Mouse (Mus musculus): ENCODE measurements at regions not wholly inside any gene's neighbourhood (a gene's known extent, or its start where the extent isn't known, plus 50 kb on each side); places are given as distances from the start of the nearest gene placed in this dataset.

- ATAC-seq (replicated peaks in 1 of 2; ENCODE audit: insufficient read depth in 1 of 2, low FRiP score in 2 of 2, low TSS enrichment in 1 of 2, low read depth in 1 of 2, poor library complexity in 2 of 2, severe bottlenecking in 2 of 2) = no peak
Measured at GRCm38 (mm10) chr7:71289702-71290101, 61.6 kb downstream of the Gm10295 start.

GRCm38 (mm10) chr7:71289266-71289665 lies 62.0 kb downstream of the Gm10295 start:
- no peak for ATAC-seq (replicated peaks in 1 of 2; ENCODE audit: insufficient read depth in 1 of 2, low FRiP score in 2 of 2, low TSS enrichment in 1 of 2, low read depth in 1 of 2, poor library complexity in 2 of 2, severe bottlenecking in 2 of 2)

- no peak for ATAC-seq (replicated peaks in 1 of 2; ENCODE audit: insufficient read depth in 1 of 2, low FRiP score in 2 of 2, low TSS enrichment in 1 of 2, low read depth in 1 of 2, poor library complexity in 2 of 2, severe bottlenecking in 2 of 2)
Measured at GRCm38 (mm10) chr7:71287441-71287840, 63.8 kb downstream of the Gm10295 start.

GRCm38 (mm10) chr7:71284246-71284645 lies 67.0 kb downstream of the Gm10295 start:
- no peak for ATAC-seq (replicated peaks in 1 of 2; ENCODE audit: insufficient read depth in 1 of 2, low FRiP score in 2 of 2, low TSS enrichment in 1 of 2, low read depth in 1 of 2, poor library complexity in 2 of 2, severe bottlenecking in 2 of 2)

- peak; percentile 42 to 56; a peak in 3 of 4 replicates for ATAC-seq (replicated peaks in 1 of 2; ENCODE audit: insufficient read depth in 1 of 2, low FRiP score in 2 of 2, low TSS enrichment in 1 of 2, low read depth in 1 of 2, poor library complexity in 2 of 2, severe bottlenecking in 2 of 2)
Measured at GRCm38 (mm10) chr7:71283419-71283818, 67.9 kb downstream of the Gm10295 start.

GRCm38 (mm10) chr7:71266101-71266500 lies 85.2 kb downstream of the Gm10295 start:
- ATAC-seq (replicated peaks in 1 of 2; ENCODE audit: insufficient read depth in 1 of 2, low FRiP score in 2 of 2, low TSS enrichment in 1 of 2, low read depth in 1 of 2, poor library complexity in 2 of 2, severe bottlenecking in 2 of 2) = no peak

- no peak for ATAC-seq (replicated peaks in 1 of 2; ENCODE audit: insufficient read depth in 1 of 2, low FRiP score in 2 of 2, low TSS enrichment in 1 of 2, low read depth in 1 of 2, poor library complexity in 2 of 2, severe bottlenecking in 2 of 2)
Measured at GRCm38 (mm10) chr7:71264115-71264514, 87.2 kb downstream of the Gm10295 start.

- ATAC-seq (replicated peaks in 1 of 2; ENCODE audit: insufficient read depth in 1 of 2, low FRiP score in 2 of 2, low TSS enrichment in 1 of 2, low read depth in 1 of 2, poor library complexity in 2 of 2, severe bottlenecking in 2 of 2) = no peak
Measured at GRCm38 (mm10) chr7:71249669-71250068, 101.6 kb downstream of the Gm10295 start.

GRCm38 (mm10) chr7:71249216-71249615 lies 102.1 kb downstream of the Gm10295 start:
- no peak for ATAC-seq (replicated peaks in 1 of 2; ENCODE audit: insufficient read depth in 1 of 2, low FRiP score in 2 of 2, low TSS enrichment in 1 of 2, low read depth in 1 of 2, poor library complexity in 2 of 2, severe bottlenecking in 2 of 2)

GRCm38 (mm10) chr7:71247922-71248321 lies 103.4 kb downstream of the Gm10295 start:
- ATAC-seq (replicated peaks in 1 of 2; ENCODE audit: insufficient read depth in 1 of 2, low FRiP score in 2 of 2, low TSS enrichment in 1 of 2, low read depth in 1 of 2, poor library complexity in 2 of 2, severe bottlenecking in 2 of 2) = no peak

- peak; percentile 97 to 99 for ATAC-seq (replicated peaks in 1 of 2; ENCODE audit: insufficient read depth in 1 of 2, low FRiP score in 2 of 2, low TSS enrichment in 1 of 2, low read depth in 1 of 2, poor library complexity in 2 of 2, severe bottlenecking in 2 of 2)
Measured at GRCm38 (mm10) chr7:71242379-71242911, 108.8 kb downstream of the Gm10295 start.

- no peak for ATAC-seq (replicated peaks in 1 of 2; ENCODE audit: insufficient read depth in 1 of 2, low FRiP score in 2 of 2, low TSS enrichment in 1 of 2, low read depth in 1 of 2, poor library complexity in 2 of 2, severe bottlenecking in 2 of 2)
Measured at GRCm38 (mm10) chr7:71239207-71239606, 112.1 kb downstream of the Gm10295 start.

GRCm38 (mm10) chr7:71236334-71236733 lies 115.0 kb downstream of the Gm10295 start:
- ATAC-seq (replicated peaks in 1 of 2; ENCODE audit: insufficient read depth in 1 of 2, low FRiP score in 2 of 2, low TSS enrichment in 1 of 2, low read depth in 1 of 2, poor library complexity in 2 of 2, severe bottlenecking in 2 of 2) = no peak

- ATAC-seq (replicated peaks in 1 of 2; ENCODE audit: insufficient read depth in 1 of 2, low FRiP score in 2 of 2, low TSS enrichment in 1 of 2, low read depth in 1 of 2, poor library complexity in 2 of 2, severe bottlenecking in 2 of 2) = no peak
Measured at GRCm38 (mm10) chr7:71234176-71234769, 117.0 kb downstream of the Gm10295 start.

- no peak for ATAC-seq (replicated peaks in 1 of 2; ENCODE audit: insufficient read depth in 1 of 2, low FRiP score in 2 of 2, low TSS enrichment in 1 of 2, low read depth in 1 of 2, poor library complexity in 2 of 2, severe bottlenecking in 2 of 2)
Measured at GRCm38 (mm10) chr7:71232821-71233815, 118.2 kb downstream of the Gm10295 start.

GRCm38 (mm10) chr7:71230901-71231477 lies 120.3 kb downstream of the Gm10295 start:
- no peak for ATAC-seq (replicated peaks in 1 of 2; ENCODE audit: insufficient read depth in 1 of 2, low FRiP score in 2 of 2, low TSS enrichment in 1 of 2, low read depth in 1 of 2, poor library complexity in 2 of 2, severe bottlenecking in 2 of 2)

- ATAC-seq (replicated peaks in 1 of 2; ENCODE audit: insufficient read depth in 1 of 2, low FRiP score in 2 of 2, low TSS enrichment in 1 of 2, low read depth in 1 of 2, poor library complexity in 2 of 2, severe bottlenecking in 2 of 2) = no peak
Measured at GRCm38 (mm10) chr7:71229183-71229582, 122.1 kb downstream of the Gm10295 start.

GRCm38 (mm10) chr7:71224320-71224865 lies 126.9 kb downstream of the Gm10295 start:
- ATAC-seq (replicated peaks in 1 of 2; ENCODE audit: insufficient read depth in 1 of 2, low FRiP score in 2 of 2, low TSS enrichment in 1 of 2, low read depth in 1 of 2, poor library complexity in 2 of 2, severe bottlenecking in 2 of 2) = no peak

Data from hematopoietic stem cell, adult 5-6 weeks (primary cell).